Mouse (Mus musculus) midbrain, embryonic 12.5 days (tissue): ENCODE data around the gene Trip4. TPM values are rescaled to one million over a fixed set of nuclear protein-coding genes. Genes with fewer than 3 reads are reported as not detected.
A peak's percentile ranks its signal among the peaks of the same experiment; 100 is the strongest.

Source experiments
- ATAC-seq: fragments of 200-750 bp; cut with Nextera tagmentation; 2 replicates; pipeline ENCODE4 v1.8.0; 2017; ENCODE audit warnings: low read depth, moderate TSS enrichment, moderate library complexity; ENCODE audit not compliant: low FRiP score
- H3K27ac ChIP-seq: fragments of 300-500 bp; sonication (generic); replicated peaks from 2 replicates; pipeline ENCODE4 v1.5.1; 2016; ENCODE audit warnings: mild to moderate bottlenecking
- H3K27me3 ChIP-seq: fragments of 300-500 bp; sonication (generic); 2 replicates; pipeline ENCODE4 v1.6.1; 2016; ENCODE audit warnings: mild to moderate bottlenecking
- H3K36me3 ChIP-seq: fragments of 300-500 bp; sonication (generic); 2 replicates; pipeline ENCODE4 v1.6.1; 2016
- H3K4me1 ChIP-seq: fragments of 300-500 bp; sonication (generic); 2 replicates; pipeline ENCODE4 v1.6.1; 2016
- H3K4me2 ChIP-seq: fragments of 300-500 bp; sonication (generic); replicated peaks from 2 replicates; pipeline ENCODE4 v1.6.1; 2016; ENCODE audit warnings: mild to moderate bottlenecking, moderate library complexity
- H3K4me3 ChIP-seq: fragments of 300-500 bp; sonication (generic); 2 replicates; pipeline ENCODE4 v1.5.1; 2016; ENCODE audit warnings: mild to moderate bottlenecking
- H3K9ac ChIP-seq: fragments of 300-500 bp; sonication (generic); replicated peaks from 2 replicates; pipeline ENCODE4 v1.6.1; 2016; ENCODE audit warnings: mild to moderate bottlenecking, moderate library complexity
- H3K9me3 ChIP-seq: fragments of 300-500 bp; sonication (generic); 2 replicates; pipeline ENCODE4 v1.6.1; 2016; ENCODE audit warnings: mild to moderate bottlenecking
- WGBS: fragments of 180-500 bp; shearing (Covaris S2); methylation state at CpG from one replicate; pipeline ENCODE4 v1.1.7; 2016; 5-methylcytosine and 5-hydroxymethylcytosine counted together
- polyA plus RNA-seq: library from polyadenylated mRNA; unstranded; fragments of >200 nt; fragmentation: Nextera tagmentation; extraction: Ambion mirVana; gene quantifications from 2 replicates; pipeline ENCODE4 v1.2.1, GENCODE M21; 2016

Trip4 gene
- polyA plus RNA-seq, 1 experiment from 2014 or later = 39.0 TPM

DNA sequence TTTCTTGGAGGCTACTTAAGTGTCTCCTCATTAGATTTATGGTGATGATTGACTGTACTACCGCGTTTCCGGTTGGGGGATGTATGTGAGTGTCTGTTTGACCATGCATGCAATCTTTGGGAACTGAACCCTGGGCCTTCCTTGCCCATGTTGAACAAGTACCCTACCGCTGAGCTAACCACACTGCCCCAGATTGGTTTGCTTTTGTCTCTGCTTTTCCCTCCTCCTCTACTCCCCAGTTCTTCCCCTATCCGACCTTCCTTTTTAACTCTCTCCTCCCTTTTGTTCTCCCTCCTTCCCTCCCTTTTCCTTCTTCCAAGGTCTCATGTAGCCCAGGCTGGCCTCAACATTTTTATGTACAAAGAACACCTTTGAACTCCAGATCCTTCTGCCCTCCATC is 17.5 kb downstream of the Trip4 start:
- peak overlapping the region; percentile 52 for H3K4me3 ChIP-seq
- no peak overlapping the region for H3K27ac ChIP-seq
- 2% methylated on average over 5 of the region's 5 CpGs for WGBS
- H3K4me2 ChIP-seq = peak overlapping the region; percentile 76
- no peak for ATAC-seq
- H3K36me3 ChIP-seq = peaks cover 31% of the 10 kb centered on the region
- peaks cover 18% of the 10 kb centered on the region for H3K4me1 ChIP-seq
- H3K9ac ChIP-seq = peak overlapping the region; percentile 66
- no peaks in the 10 kb centered on the region for H3K27me3 ChIP-seq
- H3K9me3 ChIP-seq = no peaks in the 10 kb centered on the region

DNA sequence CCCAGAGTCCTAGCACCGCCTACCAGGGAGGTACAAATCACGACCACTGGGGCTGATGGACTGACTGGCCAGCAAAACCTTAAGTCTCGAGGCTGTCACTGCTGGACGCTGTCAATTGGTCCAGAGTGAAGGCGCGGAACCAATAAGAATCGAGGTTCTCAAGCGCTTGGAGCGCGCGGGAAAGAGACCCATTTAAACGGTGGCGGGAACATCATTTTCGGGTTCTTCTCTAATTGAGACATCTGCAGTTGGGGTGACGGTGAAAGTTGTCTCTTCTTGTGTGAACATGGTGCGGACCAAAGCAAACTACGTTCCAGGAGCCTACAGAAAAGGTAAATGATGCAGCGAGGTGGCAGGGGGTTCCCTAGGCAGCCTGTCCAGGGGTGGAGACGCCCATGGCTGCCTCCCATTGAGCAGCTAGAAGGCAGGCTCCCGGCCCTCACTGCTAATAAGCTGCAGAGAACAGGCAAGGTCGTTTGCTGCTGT is 18.4 kb downstream of the Trip4 start, which contains the start of gene Pclaf:
Gene Pclaf, plus strand, starts transcription at position 95 of the 486 bp plus-strand sequence.
- H3K4me2 ChIP-seq = peak within 1 kb of the TSS; percentile 76
- under 1% methylated on average over 21 of the region's 21 CpGs for WGBS
- H3K27ac ChIP-seq = no peak within 1 kb of the TSS

DNA sequence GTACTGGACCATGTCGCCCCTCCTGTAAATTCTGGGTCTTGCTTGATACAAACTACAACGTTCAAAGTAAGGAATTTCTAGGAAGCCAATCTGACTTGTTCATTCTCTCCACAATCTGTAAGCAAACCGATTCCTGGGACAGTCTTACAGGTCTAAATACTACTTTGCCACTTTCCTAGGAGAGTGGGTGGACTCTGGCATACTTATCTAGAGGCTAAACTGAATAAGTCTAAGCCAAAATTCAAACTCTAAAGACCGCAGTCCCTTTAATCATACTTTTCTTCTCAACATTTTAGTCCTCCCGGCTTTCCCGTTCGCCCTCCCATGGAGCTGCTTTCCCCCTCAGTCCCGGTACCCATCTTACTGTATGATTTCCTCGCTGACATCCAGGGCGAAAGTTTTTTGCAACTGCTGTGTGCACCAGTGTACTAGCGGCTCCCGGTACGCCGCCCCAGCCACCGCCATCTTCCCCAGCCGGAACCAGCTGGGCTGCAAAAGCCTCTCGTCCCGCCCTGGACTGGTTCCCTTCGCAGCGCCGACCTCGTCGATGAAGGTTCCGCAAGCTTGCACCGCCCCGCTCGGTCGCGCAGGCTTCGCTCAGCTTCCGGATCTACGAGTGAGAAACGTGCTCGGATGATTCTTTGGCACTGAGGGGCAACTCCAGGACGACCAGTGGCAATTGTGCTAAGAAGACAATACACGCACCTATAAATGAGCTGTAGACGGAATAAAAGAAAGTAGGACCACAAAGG is 23.9 kb downstream of the Trip4 start:
- 0 out of 2 replicates have a peak, but pooled peaks cover 5% of the 10 kb centered on the region for H3K4me1 ChIP-seq
- no peaks in the 10 kb centered on the region for H3K9me3 ChIP-seq
- H3K27ac ChIP-seq = peak overlapping the region; percentile 4
- peak overlapping the region; percentile 74 for H3K4me2 ChIP-seq
- no peaks in the 10 kb centered on the region for H3K27me3 ChIP-seq
- peak; percentile 86 for ATAC-seq
- H3K9ac ChIP-seq = peak overlapping the region; percentile 56
- WGBS = under 1% methylated on average over 37 of the region's 37 CpGs
- peaks cover 6% of the 10 kb centered on the region; the same call in 1 of the 2 replicates for H3K36me3 ChIP-seq
- peak overlapping the region; percentile 51 for H3K4me3 ChIP-seq

More for the DNA sequence above, 18.4 kb downstream of the Trip4 start, which contains the start of gene Pclaf:
- H3K27me3 ChIP-seq = no peaks in the 10 kb centered on the region
- H3K9me3 ChIP-seq = no peaks in the 10 kb centered on the region
- H3K4me1 ChIP-seq = peaks cover 18% of the 10 kb centered on the region
- peak within 1 kb of the TSS; percentile 52 for H3K4me3 ChIP-seq
- peaks cover 24% of the 10 kb centered on the region for H3K36me3 ChIP-seq
- peak; percentile 89 for ATAC-seq
- H3K9ac ChIP-seq = peak within 1 kb of the TSS; percentile 66

DNA sequence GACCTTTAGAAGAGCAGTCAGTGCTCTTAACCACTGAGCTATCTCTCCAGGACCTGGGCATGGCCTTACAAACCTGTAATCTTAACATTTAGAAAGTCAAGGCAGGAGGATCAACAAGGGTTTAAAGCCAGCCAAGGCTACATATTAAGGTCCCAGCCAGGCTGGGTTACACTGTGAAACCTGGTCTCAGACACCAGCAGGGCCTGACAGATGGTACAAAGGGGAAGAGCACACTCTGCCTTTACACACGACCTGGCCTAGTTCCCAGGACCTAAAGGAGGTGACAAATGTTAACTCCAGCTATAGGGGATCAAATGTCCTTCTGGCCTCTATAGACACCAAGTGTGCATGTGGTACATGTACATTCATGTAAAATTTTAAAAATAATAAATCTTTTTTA is 48.9 kb downstream of the Trip4 start:
- H3K4me1 ChIP-seq = no peaks in the 10 kb centered on the region
- H3K4me2 ChIP-seq = no peak overlapping the region
- no peak overlapping the region for H3K4me3 ChIP-seq
- H3K27ac ChIP-seq = no peak overlapping the region
- 70% methylated on average over 1 of the region's 1 CpGs for WGBS
- H3K9me3 ChIP-seq = no peaks in the 10 kb centered on the region
- no peaks in the 10 kb centered on the region for H3K27me3 ChIP-seq
- H3K36me3 ChIP-seq = peaks cover 55% of the 10 kb centered on the region
- ATAC-seq = no peak
- H3K9ac ChIP-seq = no peak overlapping the region

DNA sequence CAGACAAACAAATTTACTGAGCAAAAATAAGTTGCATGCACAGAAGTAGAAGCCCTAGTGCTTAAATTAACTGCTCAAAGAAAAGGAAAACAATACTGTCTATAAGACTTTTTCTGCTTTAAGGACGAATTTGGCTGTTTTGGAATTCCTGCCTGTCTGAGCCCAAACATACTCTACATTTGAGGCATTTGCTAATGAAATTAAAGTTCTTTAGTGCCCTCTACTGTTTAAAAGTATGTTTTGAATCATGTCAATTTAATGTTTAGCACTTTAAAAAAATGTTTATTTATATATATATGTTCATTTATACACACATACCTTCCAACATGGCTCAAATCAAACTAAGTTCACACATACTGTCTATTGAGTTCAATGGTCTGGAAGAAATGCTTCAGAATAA is 58.4 kb downstream of the Trip4 start:
- H3K27ac ChIP-seq = no peak overlapping the region
- no peak overlapping the region for H3K4me2 ChIP-seq
- WGBS = 19% methylated on average over 1 of the region's 1 CpGs
- H3K4me1 ChIP-seq = peaks cover 9% of the 10 kb centered on the region
- H3K9ac ChIP-seq = no peak overlapping the region
- H3K9me3 ChIP-seq = no peaks in the 10 kb centered on the region
- H3K36me3 ChIP-seq = 0 out of 2 replicates have a peak, but pooled peaks cover 20% of the 10 kb centered on the region
- no peak for ATAC-seq
- no peak overlapping the region for H3K4me3 ChIP-seq
- H3K27me3 ChIP-seq = no peaks in the 10 kb centered on the region

DNA sequence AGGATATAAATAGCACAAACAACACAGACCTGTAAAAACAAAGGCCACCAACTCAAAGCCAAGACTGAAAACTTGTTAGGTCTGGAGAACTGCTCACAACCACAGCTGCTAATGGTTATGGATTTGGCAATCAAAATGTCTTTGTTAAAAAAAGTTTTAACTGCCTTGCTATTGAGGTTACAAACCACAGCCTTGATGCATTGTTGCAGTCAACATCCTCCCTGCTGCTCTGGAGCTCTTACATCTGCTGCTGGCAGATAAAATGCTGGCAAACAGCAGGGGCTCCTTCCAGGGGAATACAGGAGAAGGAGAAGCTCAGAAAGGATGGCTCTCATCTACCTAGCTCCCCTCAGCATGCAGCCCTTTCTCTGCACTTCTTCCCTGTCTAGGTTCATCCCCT is 60.4 kb downstream of the Trip4 start:
- Histone ChIP-seq H3K9ac (no peak overlapping the region), H3K27ac (no peak overlapping the region), H3K27me3 (no peaks in the 10 kb centered on the region), H3K4me1 (peaks cover 19% of the 10 kb centered on the region), H3K36me3 (0 out of 2 replicates have a peak, but pooled peaks cover 14% of the 10 kb centered on the region), H3K4me3 (no peak overlapping the region), H3K9me3 (no peaks in the 10 kb centered on the region), H3K4me2 (no peak overlapping the region)
- no peak for ATAC-seq

DNA sequence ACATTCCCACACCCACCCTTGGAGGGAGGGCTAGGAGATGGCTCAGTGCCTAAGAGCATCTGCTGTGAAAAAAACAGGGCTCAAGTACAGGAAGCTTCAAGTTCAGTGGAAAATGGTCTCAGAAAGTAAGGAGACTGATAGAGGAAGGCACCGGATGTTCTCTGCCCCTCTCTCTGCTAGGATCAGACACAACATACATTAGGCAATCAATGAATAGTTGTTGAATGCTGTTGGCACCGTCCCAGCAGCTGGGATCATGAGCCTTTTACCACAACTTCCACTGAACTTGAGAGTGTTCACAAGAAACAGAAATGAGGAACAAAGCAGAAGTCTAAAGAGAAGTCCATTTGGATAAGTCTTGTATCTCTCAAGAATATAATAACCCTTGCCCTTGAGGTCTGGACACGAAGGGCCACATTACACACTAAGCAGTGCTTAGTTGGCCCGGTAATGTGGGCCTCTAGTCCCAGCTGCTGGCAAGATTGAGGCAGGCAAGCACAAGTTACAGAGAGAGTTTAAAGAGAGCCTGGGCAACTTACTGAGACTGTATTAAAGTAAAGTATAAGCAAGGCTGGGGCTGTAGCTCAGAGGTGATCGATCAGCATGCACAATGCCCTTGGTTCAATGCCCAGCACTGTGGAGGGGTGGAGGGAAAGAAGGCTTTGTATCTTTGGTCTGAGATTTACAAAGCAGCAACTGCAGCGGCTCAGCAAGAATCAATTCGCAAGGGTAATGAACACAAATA is 64.0 kb downstream of the Trip4 start:
- Histone ChIP-seq H3K27me3 (no peaks in the 10 kb centered on the region), H3K27ac (no peak overlapping the region; the same call in 1 of the 2 replicates), H3K4me3 (no peak overlapping the region), H3K9me3 (no peaks in the 10 kb centered on the region), H3K9ac (no peak overlapping the region), H3K4me2 (no peak overlapping the region), H3K4me1 (peaks cover 19% of the 10 kb centered on the region), H3K36me3 (0 out of 2 replicates have a peak, but pooled peaks cover 3% of the 10 kb centered on the region)
- ATAC-seq = no peak
- 65% methylated on average over 7 of the region's 7 CpGs for whole genome bisulfite sequencing

DNA sequence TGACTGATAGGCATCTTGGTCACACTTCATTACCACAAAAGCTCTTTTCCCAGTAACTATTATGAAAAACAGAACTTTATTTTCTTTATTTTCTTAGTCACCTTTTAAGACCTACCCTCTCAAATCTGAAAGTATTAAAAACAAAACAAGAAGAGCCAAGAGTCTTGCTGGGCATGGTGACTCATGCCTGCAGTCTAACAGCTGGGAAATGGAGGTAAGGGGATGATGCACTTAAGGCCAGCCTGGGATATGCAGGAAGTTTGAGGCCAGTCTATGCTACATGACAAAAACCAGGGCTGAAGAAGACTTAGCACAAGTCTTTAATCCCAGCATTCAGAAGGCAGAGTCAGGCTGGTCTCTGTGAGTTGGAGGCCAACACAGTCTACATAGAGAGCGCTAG is 68.8 kb downstream of the Trip4 start:
- H3K4me3 ChIP-seq = no peak overlapping the region
- no peak for ATAC-seq
- H3K9ac ChIP-seq = no peak overlapping the region
- H3K27me3 ChIP-seq = no peaks in the 10 kb centered on the region
- H3K4me2 ChIP-seq = no peak overlapping the region
- peaks cover 15% of the 10 kb centered on the region for H3K4me1 ChIP-seq
- peaks cover 8% of the 10 kb centered on the region; the same call in 1 of the 2 replicates for H3K36me3 ChIP-seq
- H3K9me3 ChIP-seq = no peaks in the 10 kb centered on the region
- H3K27ac ChIP-seq = no peak overlapping the region
- 94% methylated on average over 1 of the region's 1 CpGs for WGBS

DNA sequence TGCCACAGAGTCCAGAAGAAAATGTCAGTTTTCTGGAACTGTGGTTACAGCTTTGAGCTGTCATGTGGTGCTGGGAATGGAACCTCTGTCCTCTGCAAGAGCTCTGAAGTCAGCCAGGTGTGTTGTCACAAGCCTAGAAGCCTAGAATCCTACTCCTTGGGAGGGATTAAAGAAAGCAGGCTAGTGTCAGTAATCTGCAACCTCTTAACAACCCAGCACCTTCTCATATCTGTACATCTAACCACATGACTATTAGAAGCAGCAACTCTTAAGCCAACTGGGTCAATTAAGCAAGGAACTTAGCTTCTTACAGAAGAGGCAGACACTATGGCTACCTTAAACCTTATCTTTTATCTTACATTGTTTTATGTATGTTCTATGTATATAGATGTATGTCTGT is 71.7 kb downstream of the Trip4 start:
- no peak for ATAC-seq
- H3K27me3 ChIP-seq = no peaks in the 10 kb centered on the region
- H3K36me3 ChIP-seq = peaks cover 8% of the 10 kb centered on the region; the same call in 1 of the 2 replicates
- no peak overlapping the region for H3K4me3 ChIP-seq
- H3K9ac ChIP-seq = no peak overlapping the region
- no peak overlapping the region for H3K27ac ChIP-seq
- H3K9me3 ChIP-seq = no peaks in the 10 kb centered on the region
- H3K4me2 ChIP-seq = no peak overlapping the region
- peaks cover 30% of the 10 kb centered on the region for H3K4me1 ChIP-seq

DNA sequence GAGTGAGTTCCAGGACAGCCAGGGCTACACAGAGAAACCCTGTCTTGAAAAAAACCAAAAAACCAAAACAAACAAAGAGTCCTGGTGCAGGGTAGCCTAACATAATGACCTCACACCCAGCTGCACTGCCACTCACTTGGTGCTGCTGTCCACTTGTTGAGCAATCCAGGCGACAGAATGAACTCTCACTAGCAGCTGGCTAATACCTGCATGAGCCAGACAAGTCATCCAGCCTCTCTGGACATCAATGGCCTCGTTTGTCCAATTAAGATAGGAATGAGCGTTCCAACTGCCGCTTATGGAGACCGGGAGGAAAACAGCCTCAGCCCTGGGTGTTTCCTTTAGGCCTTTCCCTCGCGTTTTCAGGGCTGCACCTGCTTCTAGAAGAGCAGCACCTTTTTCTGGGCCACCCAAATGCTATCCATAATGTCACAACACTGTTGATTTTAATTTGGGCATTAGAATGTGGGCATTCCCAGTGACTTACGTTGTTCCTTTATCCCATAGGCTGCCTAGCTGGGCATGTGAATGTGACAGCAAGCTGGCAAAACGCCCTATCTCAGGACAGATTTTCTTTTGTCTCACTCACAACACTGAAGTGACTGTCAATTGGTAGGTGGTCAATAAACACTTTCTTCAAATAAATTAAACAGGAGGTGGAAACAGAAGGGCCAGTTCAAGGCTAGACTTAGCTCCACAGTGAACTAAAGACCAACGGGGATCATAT is 73.8 kb downstream of the Trip4 start:
- Histone ChIP-seq H3K27ac (0 out of 2 replicates have a peak overlapping the region, but pooled peaks have one; percentile 46), H3K4me2 (no peak overlapping the region), H3K9ac (no peak overlapping the region), H3K4me1 (peaks cover 45% of the 10 kb centered on the region), H3K9me3 (no peaks in the 10 kb centered on the region), H3K27me3 (no peaks in the 10 kb centered on the region), H3K4me3 (no peak overlapping the region), H3K36me3 (peaks cover 8% of the 10 kb centered on the region; the same call in 1 of the 2 replicates)
- 74% methylated on average over 10 of the region's 10 CpGs for WGBS
- no peak for ATAC-seq

DNA sequence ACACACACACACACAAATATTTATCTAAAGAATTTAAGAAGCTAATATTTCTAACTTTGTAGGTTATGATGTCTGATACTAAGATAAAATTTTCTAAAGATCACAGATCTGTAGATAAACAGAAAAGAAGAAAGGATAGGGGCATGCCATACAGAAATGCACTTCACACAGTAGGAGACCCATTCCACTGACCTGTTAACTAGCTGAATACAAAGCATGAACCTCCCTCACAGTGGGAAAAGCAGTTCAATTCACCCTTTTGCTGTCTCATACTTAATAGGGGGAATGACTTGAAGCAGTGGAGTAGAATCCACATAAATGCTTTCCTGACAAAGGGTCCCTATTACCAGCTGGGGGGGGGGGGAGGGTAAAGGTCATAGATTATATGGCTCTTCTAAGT is 75.0 kb downstream of the Trip4 start:
- Histone ChIP-seq H3K4me1 (peaks cover 47% of the 10 kb centered on the region), H3K27ac (peak overlapping the region; percentile 42), H3K27me3 (0 out of 2 replicates have a peak, but pooled peaks cover 1% of the 10 kb centered on the region), H3K9me3 (no peaks in the 10 kb centered on the region), H3K36me3 (peaks cover 8% of the 10 kb centered on the region; the same call in 1 of the 2 replicates), H3K9ac (no peak overlapping the region), H3K4me3 (no peak overlapping the region), H3K4me2 (no peak overlapping the region)
- no peak for ATAC-seq
